Mouse (Mus musculus): ENCODE measurements around the gene Rhbdl2.

Gene Rhbdl2

DNA sequence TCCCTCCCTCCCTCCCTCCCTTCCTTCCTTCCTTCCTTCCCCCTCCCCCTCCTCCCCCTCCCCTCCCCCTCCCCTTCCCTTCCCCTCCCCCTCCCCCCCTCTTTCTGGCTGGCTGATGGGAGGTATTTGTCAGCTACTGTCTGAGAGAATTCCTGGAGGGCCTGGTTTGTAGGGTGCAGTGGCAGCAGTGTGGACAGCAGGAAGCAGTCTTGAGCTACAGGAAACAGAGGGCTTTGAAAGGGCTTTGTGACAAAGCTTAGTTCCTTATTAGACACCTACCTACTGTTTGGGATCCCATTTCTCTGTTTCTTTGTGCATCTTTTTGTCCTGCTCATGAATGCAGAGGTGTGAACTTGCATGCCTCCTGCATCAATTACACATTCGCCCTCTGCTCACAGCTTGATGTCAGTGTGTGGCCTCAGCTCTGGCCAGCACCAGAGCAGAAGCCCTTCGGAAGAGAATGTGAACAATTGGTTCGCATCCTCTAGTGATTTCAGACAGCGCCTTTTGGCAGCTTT, 31.5 kb downstream of the Rhbdl2 start:
- DNase-seq = no peak

DNA sequence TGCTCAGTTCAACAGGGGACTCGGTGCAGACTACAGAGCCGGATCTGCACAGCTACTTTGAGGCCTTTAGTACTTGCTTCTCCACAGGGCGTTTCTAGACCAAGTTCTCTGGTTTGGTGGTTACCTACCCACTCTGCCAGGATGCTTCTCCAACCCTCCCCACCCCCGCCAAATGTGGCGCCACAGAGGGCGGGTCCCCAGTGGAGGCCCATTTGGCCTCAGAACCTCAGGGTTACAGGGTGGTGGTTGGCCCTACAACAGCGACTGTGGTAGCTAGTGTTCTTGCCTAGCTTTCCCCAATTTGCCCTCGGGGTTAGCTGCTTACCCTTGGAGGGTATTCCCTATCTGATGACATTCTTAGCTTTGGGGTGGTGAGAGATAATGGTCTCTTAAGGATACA, 54.5 kb downstream of the Rhbdl2 start:
- DNase-seq = no peak

DNA sequence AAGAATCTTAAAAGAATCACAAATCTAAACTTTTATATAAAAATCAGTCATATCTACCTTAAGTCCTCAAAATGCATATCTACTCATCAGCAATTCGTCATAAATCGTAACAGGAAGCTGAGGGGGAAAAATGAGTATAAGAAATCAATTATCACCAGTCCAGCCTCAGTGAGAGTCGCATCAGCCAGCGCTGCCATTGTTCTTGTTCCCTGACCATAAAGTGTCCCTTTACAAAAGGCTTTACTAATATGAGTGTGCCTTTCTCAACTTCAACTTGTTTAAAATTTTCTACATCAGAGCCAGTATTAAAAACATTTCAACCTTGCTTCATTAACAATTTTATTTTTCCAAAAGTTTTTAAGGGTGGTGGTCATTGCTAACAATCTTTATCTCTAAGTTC, 69.2 kb downstream of the Rhbdl2 start:
- DNase-seq = no peak

DNA sequence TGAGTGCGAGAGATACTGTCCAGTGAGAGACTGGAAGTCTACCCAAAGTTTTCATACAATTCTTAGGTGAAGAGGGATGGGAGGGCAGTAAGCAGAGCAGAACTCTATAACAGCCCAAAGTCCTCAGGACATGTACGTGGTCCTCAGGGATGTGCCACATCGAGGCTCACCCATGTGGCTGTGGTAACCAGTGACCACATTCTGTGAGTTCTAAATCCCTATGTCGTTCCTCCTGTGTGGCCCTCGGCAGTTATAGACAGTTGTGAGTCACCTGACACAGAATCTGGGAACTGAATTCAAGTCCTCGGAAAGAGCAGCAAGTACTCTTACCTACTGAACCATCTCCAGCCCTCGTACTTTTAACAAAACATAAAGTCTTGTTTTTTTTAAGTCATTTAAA, 70.4 kb downstream of the Rhbdl2 start:
- DNase-seq = no peak

DNA sequence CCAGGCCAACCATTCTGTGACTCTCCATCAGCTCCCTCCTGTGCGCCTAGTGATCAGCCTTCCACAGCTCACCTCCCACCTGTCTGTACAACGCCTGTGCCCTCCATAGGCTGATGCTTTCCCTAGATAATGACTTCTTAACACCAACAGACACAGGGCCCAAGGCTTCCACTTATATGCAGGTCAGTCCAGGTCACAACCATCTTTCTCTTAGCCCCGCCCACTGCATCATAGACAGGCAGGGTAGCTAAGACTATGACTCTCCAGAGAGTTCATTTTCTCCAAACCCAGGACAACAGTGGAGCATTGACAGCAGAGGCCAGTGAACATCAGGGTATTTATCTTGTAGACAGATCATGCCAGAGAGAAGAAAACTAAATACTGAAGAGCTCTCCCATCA, 71.7 kb downstream of the Rhbdl2 start, which contains the start of gene 4933427I04Rik:
4933427I04Rik (plus strand) TSS at position 301 of the 400 bp plus-strand sequence.
- DNase-seq = no peak

DNA sequence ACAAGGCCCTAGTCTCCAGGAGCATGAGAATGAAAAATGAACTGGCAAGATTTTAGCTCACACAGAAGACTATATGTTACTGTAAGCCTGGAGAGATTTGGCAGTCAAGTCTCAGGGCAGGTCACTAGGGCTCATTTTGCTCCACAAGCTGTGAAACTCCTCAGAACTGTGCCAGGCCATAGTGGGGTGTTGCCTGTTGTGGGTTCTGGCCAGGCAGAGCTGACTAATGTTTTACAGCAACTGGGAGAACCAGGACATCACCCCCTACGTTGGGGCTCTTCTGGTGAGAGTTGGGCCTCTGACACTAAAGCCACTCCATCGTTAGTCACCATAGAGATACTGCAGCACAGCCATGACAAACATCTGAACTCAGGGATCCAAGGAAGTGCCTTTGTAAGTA, 72.1 kb downstream of the Rhbdl2 start:
- no peak for DNase-seq

DNA sequence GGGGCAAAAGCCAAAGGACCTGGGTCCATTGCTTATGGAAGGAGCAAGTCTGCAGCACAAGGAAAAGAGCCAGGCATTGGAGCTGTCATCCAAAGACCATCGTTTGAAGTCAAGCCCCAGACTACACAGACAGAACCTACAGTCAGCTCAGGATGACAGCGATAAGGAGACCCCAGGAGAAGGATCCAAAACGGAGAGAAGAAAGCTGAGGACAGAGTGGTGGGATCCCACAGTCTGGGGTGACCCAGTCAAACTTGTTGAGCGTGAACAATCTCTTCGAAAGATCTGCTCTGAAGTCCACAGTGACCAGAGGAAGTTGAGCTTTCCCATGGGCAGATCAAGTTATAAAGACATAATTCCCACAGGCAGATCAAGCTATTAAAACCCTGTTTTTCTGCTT, 72.9 kb downstream of the Rhbdl2 start:
- no peak for DNase-seq
